Mouse (Mus musculus) stomach, embryonic 16.5 days (tissue): ENCODE results near the gene Usp8. TPM values are rescaled to one million over a fixed set of nuclear protein-coding genes. Genes with fewer than 3 reads are reported as not detected.

Experiments used
- ATAC-seq: fragments of 200-750 bp; cut with Nextera tagmentation; 2 replicates; pipeline ENCODE4 v1.8.0; 2017; ENCODE audit warnings: moderate number of reproducible peaks, moderate TSS enrichment; ENCODE audit not compliant: insufficient read depth, low FRiP score
- H3K27ac ChIP-seq: fragments of 300-500 bp; sonication (generic); 2 replicates; pipeline ENCODE4 v1.5.1; 2014; ENCODE audit warnings: low read length
- H3K27me3 ChIP-seq: fragments of 300-500 bp; sonication (generic); 2 replicates; pipeline ENCODE4 v1.6.1; 2014; ENCODE audit warnings: low read length, control low read depth, mixed read lengths; ENCODE audit not compliant: control insufficient read depth, insufficient read depth
- H3K36me3 ChIP-seq: fragments of 300-500 bp; sonication (generic); 2 replicates; pipeline ENCODE4 v1.6.1; 2014; ENCODE audit warnings: low read length; ENCODE audit not compliant: control insufficient read depth, insufficient read depth
- H3K4me1 ChIP-seq: fragments of 300-500 bp; sonication (generic); 2 replicates; pipeline ENCODE4 v1.6.1; 2014; ENCODE audit warnings: low read length, control low read depth, mixed read lengths; ENCODE audit not compliant: control insufficient read depth, insufficient read depth
- H3K4me2 ChIP-seq: fragments of 300-500 bp; sonication (generic); 2 replicates; pipeline ENCODE4 v1.6.1; 2014; ENCODE audit warnings: low read depth, low read length, mixed read lengths
- H3K4me3 ChIP-seq: fragments of 300-500 bp; sonication (generic); replicated peaks from 2 replicates; pipeline ENCODE4 v1.5.1; 2014; ENCODE audit warnings: mild to moderate bottlenecking, low read length
- H3K9ac ChIP-seq: fragments of 300-500 bp; sonication (generic); 2 replicates; pipeline ENCODE4 v1.6.1; 2014; ENCODE audit warnings: low read length
- H3K9me3 ChIP-seq: fragments of 300-500 bp; sonication (generic); replicated peaks from 2 replicates; pipeline ENCODE4 v1.6.1; 2016; ENCODE audit warnings: low read length, control low read depth; ENCODE audit not compliant: control insufficient read depth
- WGBS: fragments of 180-500 bp; shearing (Covaris S2); extraction: QIAGEN DNeasy Blood & Tissue Kit; methylation state at CpG from one replicate; pipeline ENCODE4 v1.1.7; 2014; 5-methylcytosine and 5-hydroxymethylcytosine counted together
- polyA plus RNA-seq: library from polyadenylated mRNA; unstranded; fragments of >200 nt; fragmentation: Nextera tagmentation; extraction: Ambion mirVana; gene quantifications from 2 replicates; pipeline ENCODE4 v1.2.1, GENCODE M21; 2015

Gene Usp8
- polyA plus RNA-seq, 1 experiment from 2014 or later, result 44.0 TPM

GRCm38 (mm10) chr2:126730502-126730901 is 23.4 kb downstream of the Usp8 start:
- WGBS, result 84% methylated on average over 2 of the region's 2 CpGs

GRCm38 (mm10) chr2:126735339-126736073 is 28.4 kb downstream of the Usp8 start:
- no peak overlapping the region for H3K4me2 ChIP-seq
- H3K27ac ChIP-seq, result no peak overlapping the region
- H3K4me1 ChIP-seq, result no peaks in the 10 kb centered on the region
- WGBS, result 83% methylated on average over 6 of the region's 6 CpGs
- H3K9me3 ChIP-seq, result no peaks in the 10 kb centered on the region
- no peak overlapping the region for H3K4me3 ChIP-seq
- no peaks in the 10 kb centered on the region for H3K27me3 ChIP-seq
- peaks cover 13% of the 10 kb centered on the region; the same call in 1 of the 2 replicates for H3K36me3 ChIP-seq
- no peak for ATAC-seq
- H3K9ac ChIP-seq, result no peak overlapping the region

More at GRCm38 (mm10) chr2:126730502-126730901, 23.4 kb downstream of the Usp8 start:
- peaks cover 6% of the 10 kb centered on the region; the same call in 1 of the 2 replicates for H3K36me3 ChIP-seq
- no peaks in the 10 kb centered on the region for H3K27me3 ChIP-seq
- H3K4me2 ChIP-seq, result no peak overlapping the region
- no peak for ATAC-seq
- no peak overlapping the region for H3K4me3 ChIP-seq
- H3K27ac ChIP-seq, result no peak overlapping the region
- H3K9me3 ChIP-seq, result no peaks in the 10 kb centered on the region
- H3K9ac ChIP-seq, result no peak overlapping the region
- no peaks in the 10 kb centered on the region for H3K4me1 ChIP-seq

GRCm38 (mm10) chr2:126740314-126740713 is 33.2 kb downstream of the Usp8 start:
- no peak overlapping the region for H3K4me3 ChIP-seq
- peaks cover 20% of the 10 kb centered on the region for H3K36me3 ChIP-seq
- no peak for ATAC-seq
- no peaks in the 10 kb centered on the region for H3K4me1 ChIP-seq
- no peak overlapping the region for H3K4me2 ChIP-seq
- no peaks in the 10 kb centered on the region for H3K27me3 ChIP-seq
- 54% methylated on average over 2 of the region's 2 CpGs for WGBS
- H3K27ac ChIP-seq, result no peak overlapping the region
- no peak overlapping the region for H3K9ac ChIP-seq
- no peaks in the 10 kb centered on the region for H3K9me3 ChIP-seq

GRCm38 (mm10) chr2:126743389-126743788 is 36.3 kb downstream of the Usp8 start:
- H3K9ac ChIP-seq, result no peak overlapping the region
- no peaks in the 10 kb centered on the region for H3K27me3 ChIP-seq
- no peak overlapping the region for H3K27ac ChIP-seq
- H3K4me2 ChIP-seq, result no peak overlapping the region
- H3K4me3 ChIP-seq, result no peak overlapping the region
- no peaks in the 10 kb centered on the region for H3K4me1 ChIP-seq
- ATAC-seq, result no peak
- WGBS, result 90% methylated on average over 5 of the region's 5 CpGs
- H3K36me3 ChIP-seq, result peaks cover 18% of the 10 kb centered on the region
- no peaks in the 10 kb centered on the region for H3K9me3 ChIP-seq

- no peak overlapping the region for H3K27ac ChIP-seq
- 95% methylated on average over 6 of the region's 6 CpGs for WGBS
- no peaks in the 10 kb centered on the region for H3K27me3 ChIP-seq
- H3K4me1 ChIP-seq, result no peaks in the 10 kb centered on the region
- ATAC-seq, result no peak
- H3K4me2 ChIP-seq, result no peak overlapping the region
- H3K9me3 ChIP-seq, result no peaks in the 10 kb centered on the region
- H3K9ac ChIP-seq, result no peak overlapping the region
- H3K4me3 ChIP-seq, result no peak overlapping the region
- peaks cover 19% of the 10 kb centered on the region for H3K36me3 ChIP-seq
These were observed 48.5 kb downstream of the Usp8 start for GRCm38 (mm10) chr2:126755664-126756063.

DNA sequence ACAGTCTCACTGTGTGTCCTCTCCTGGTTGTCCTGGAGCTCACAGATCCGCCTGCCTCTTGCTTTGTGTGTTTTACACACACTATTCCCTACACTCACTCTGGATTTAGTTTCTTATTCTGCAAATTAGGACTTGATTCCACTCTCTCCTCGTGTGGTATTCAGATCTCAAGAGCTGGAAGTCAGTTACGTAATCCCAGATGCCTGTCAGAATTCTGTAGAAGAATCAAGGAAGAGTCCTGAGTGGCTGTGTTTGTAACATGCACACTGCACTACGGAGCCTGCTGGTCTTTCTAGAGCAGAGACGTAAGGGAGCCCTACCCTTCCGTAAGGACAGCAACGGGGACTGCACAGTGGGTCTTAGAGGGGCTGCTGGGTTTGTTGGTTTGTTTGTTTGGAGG is 52.2 kb downstream of the Usp8 start:
- ATAC-seq, result no peak
- no peak overlapping the region for H3K4me3 ChIP-seq
- no peaks in the 10 kb centered on the region for H3K27me3 ChIP-seq
- no peak overlapping the region for H3K27ac ChIP-seq
- no peaks in the 10 kb centered on the region for H3K9me3 ChIP-seq
- H3K36me3 ChIP-seq, result peaks cover 18% of the 10 kb centered on the region
- WGBS, result 91% methylated on average over 7 of the region's 7 CpGs
- H3K4me1 ChIP-seq, result no peaks in the 10 kb centered on the region
- no peak overlapping the region for H3K4me2 ChIP-seq
- H3K9ac ChIP-seq, result no peak overlapping the region

DNA sequence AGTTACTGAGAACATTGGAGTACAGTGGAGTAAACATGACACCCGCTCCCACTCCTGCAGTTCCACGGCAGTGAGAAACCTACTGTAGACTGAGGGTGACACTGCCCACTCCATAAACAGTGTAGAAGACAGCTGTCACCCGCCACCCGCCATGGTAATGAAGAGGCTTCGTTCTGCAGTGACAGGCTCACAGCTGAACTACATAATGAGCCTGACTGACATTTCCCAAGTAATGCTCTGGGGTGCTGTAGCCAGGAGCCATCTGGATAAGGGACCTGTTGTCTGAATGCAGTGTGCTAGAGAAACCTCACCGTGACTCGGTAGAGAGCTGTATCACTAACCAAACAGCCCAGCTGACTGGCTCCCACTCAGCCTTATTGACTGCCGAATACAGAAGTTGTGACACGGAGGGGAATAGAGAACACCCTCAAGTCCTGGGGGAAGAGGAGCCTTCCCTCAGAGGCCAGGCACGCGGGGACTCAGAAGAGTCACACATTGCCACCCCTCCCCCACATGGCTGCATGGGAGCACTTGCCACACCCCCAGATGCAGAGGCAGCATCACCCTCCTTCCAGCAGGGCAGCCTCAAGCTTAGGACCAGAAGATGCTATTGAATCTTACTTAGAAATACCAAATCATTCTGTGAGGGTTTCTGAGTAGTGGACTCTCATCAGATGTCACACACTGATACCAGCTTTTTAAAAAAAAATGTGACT is 58.9 kb downstream of the Usp8 start:
- H3K4me1 ChIP-seq, result no peaks in the 10 kb centered on the region
- H3K9me3 ChIP-seq, result no peaks in the 10 kb centered on the region
- 0 out of 2 replicates have a peak, but pooled peaks cover 3% of the 10 kb centered on the region for H3K36me3 ChIP-seq
- 40% methylated on average over 11 of the region's 11 CpGs for WGBS
- no peak overlapping the region for H3K9ac ChIP-seq
- no peak overlapping the region for H3K4me3 ChIP-seq
- peak; percentile 44; the same call in 1 of the 2 replicates for ATAC-seq
- no peaks in the 10 kb centered on the region for H3K27me3 ChIP-seq
- no peak overlapping the region for H3K4me2 ChIP-seq
- H3K27ac ChIP-seq, result no peak overlapping the region

DNA sequence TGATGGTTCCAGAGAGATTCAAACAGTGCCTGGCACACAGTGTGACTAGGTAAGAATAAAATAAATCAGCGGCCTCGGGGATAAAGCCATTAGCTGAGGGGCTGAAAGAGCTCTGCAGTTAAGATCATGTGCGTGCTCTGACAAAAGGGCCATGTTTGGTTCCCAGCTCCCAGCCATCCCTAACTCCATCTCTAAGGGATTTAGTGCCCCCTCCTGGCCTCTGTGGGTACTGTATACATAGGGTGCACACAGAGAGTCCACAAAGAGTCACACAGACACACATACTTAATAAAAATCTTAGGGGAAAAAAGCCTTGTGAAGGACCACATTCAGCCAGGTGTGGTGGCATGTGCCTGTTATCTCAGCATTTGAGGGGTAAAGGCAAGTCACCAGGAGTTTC is 60.5 kb downstream of the Usp8 start:
- Histone ChIP-seq H3K9ac (no peak overlapping the region), H3K36me3 (no peaks in the 10 kb centered on the region), H3K9me3 (no peaks in the 10 kb centered on the region), H3K4me3 (no peak overlapping the region), H3K4me1 (no peaks in the 10 kb centered on the region), H3K27ac (no peak overlapping the region), H3K4me2 (no peak overlapping the region), H3K27me3 (no peaks in the 10 kb centered on the region)
- ATAC-seq, result no peak
- WGBS, result 96% methylated on average over 3 of the region's 3 CpGs

GRCm38 (mm10) chr2:126768194-126768593 is 61.1 kb downstream of the Usp8 start:
- Histone ChIP-seq H3K4me3 (no peak overlapping the region), H3K9me3 (no peaks in the 10 kb centered on the region), H3K36me3 (no peaks in the 10 kb centered on the region), H3K9ac (no peak overlapping the region), H3K4me1 (no peaks in the 10 kb centered on the region), H3K27me3 (no peaks in the 10 kb centered on the region), H3K4me2 (no peak overlapping the region), H3K27ac (no peak overlapping the region)
- WGBS, result 66% methylated on average over 4 of the region's 4 CpGs
- ATAC-seq, result no peak
